Mouse (Mus musculus) stomach, embryonic 16.5 days (tissue): ENCODE data around the gene Rab11b. TPM values are rescaled to one million over a fixed set of nuclear protein-coding genes. Genes with fewer than 3 reads are reported as not detected.
"Not testable (repeated sequence)": the region's sequence is repeated elsewhere in the genome, so short reads cannot be mapped to it uniquely, and the experiment has no call there.

Experiments
- ATAC-seq: fragments of 200-750 bp; cut with Nextera tagmentation; 2 replicates; pipeline ENCODE4 v1.8.0; 2017; ENCODE audit warnings: moderate number of reproducible peaks, moderate TSS enrichment; ENCODE audit not compliant: insufficient read depth, low FRiP score
- H3K27ac ChIP-seq: fragments of 300-500 bp; sonication (generic); 2 replicates; pipeline ENCODE4 v1.5.1; 2014; ENCODE audit warnings: low read length
- H3K27me3 ChIP-seq: fragments of 300-500 bp; sonication (generic); 2 replicates; pipeline ENCODE4 v1.6.1; 2014; ENCODE audit warnings: low read length, control low read depth, mixed read lengths; ENCODE audit not compliant: control insufficient read depth, insufficient read depth
- H3K36me3 ChIP-seq: fragments of 300-500 bp; sonication (generic); 2 replicates; pipeline ENCODE4 v1.6.1; 2014; ENCODE audit warnings: low read length; ENCODE audit not compliant: control insufficient read depth, insufficient read depth
- H3K4me1 ChIP-seq: fragments of 300-500 bp; sonication (generic); 2 replicates; pipeline ENCODE4 v1.6.1; 2014; ENCODE audit warnings: low read length, control low read depth, mixed read lengths; ENCODE audit not compliant: control insufficient read depth, insufficient read depth
- H3K4me2 ChIP-seq: fragments of 300-500 bp; sonication (generic); 2 replicates; pipeline ENCODE4 v1.6.1; 2014; ENCODE audit warnings: low read depth, low read length, mixed read lengths
- H3K4me3 ChIP-seq: fragments of 300-500 bp; sonication (generic); replicated peaks from 2 replicates; pipeline ENCODE4 v1.5.1; 2014; ENCODE audit warnings: mild to moderate bottlenecking, low read length
- H3K9ac ChIP-seq: fragments of 300-500 bp; sonication (generic); 2 replicates; pipeline ENCODE4 v1.6.1; 2014; ENCODE audit warnings: low read length
- H3K9me3 ChIP-seq: fragments of 300-500 bp; sonication (generic); replicated peaks from 2 replicates; pipeline ENCODE4 v1.6.1; 2016; ENCODE audit warnings: low read length, control low read depth; ENCODE audit not compliant: control insufficient read depth
- WGBS: fragments of 180-500 bp; shearing (Covaris S2); extraction: QIAGEN DNeasy Blood & Tissue Kit; methylation state at CpG from one replicate; pipeline ENCODE4 v1.1.7; 2014; 5-methylcytosine and 5-hydroxymethylcytosine counted together
- polyA plus RNA-seq: library from polyadenylated mRNA; unstranded; fragments of >200 nt; fragmentation: Nextera tagmentation; extraction: Ambion mirVana; gene quantifications from 2 replicates; pipeline ENCODE4 v1.2.1, GENCODE M21; 2015

The Rab11b gene
- polyA plus RNA-seq, 1 experiment from 2014 or later, result 212 TPM

GRCm38 (mm10) chr17:33755418-33756107 is 4.8 kb downstream of the Rab11b start:
- Histone ChIP-seq H3K27ac (peak overlapping the region; percentile 44; the same call in 1 of the 2 replicates), H3K4me1 (peaks cover 45% of the 10 kb centered on the region), H3K4me3 (no peak overlapping the region), H3K27me3 (no peaks in the 10 kb centered on the region), H3K9ac (peak overlapping the region; percentile 16; the same call in 1 of the 2 replicates), H3K9me3 (no peaks in the 10 kb centered on the region), H3K4me2 (no peak overlapping the region), H3K36me3 (no peaks in the 10 kb centered on the region)
- WGBS, result 67% methylated on average over 10 of the region's 10 CpGs
- ATAC-seq, result no peak

GRCm38 (mm10) chr17:33754656-33755055 is 5.7 kb downstream of the Rab11b start:
- Histone ChIP-seq H3K9ac (no peak overlapping the region), H3K4me2 (no peak overlapping the region), H3K4me3 (no peak overlapping the region), H3K27me3 (no peaks in the 10 kb centered on the region), H3K27ac (no peak overlapping the region), H3K9me3 (no peaks in the 10 kb centered on the region), H3K36me3 (no peaks in the 10 kb centered on the region), H3K4me1 (peaks cover 45% of the 10 kb centered on the region)
- 65% methylated on average over 1 of the region's 1 CpGs for WGBS
- ATAC-seq, result no peak

GRCm38 (mm10) chr17:33752297-33752696 is 8.0 kb downstream of the Rab11b start:
- no peaks in the 10 kb centered on the region for H3K27me3 ChIP-seq
- no peak overlapping the region for H3K4me2 ChIP-seq
- no peak overlapping the region for H3K4me3 ChIP-seq
- no peaks in the 10 kb centered on the region for H3K9me3 ChIP-seq
- no peak overlapping the region for H3K27ac ChIP-seq
- H3K36me3 ChIP-seq, result peaks cover 12% of the 10 kb centered on the region
- ATAC-seq, result no peak
- no peak overlapping the region for H3K9ac ChIP-seq
- peaks cover 25% of the 10 kb centered on the region for H3K4me1 ChIP-seq
- WGBS, result 94% methylated on average over 2 of the region's 2 CpGs

- peaks cover 12% of the 10 kb centered on the region for H3K36me3 ChIP-seq
- no peak overlapping the region for H3K4me3 ChIP-seq
- no peaks in the 10 kb centered on the region for H3K9me3 ChIP-seq
- peaks cover 14% of the 10 kb centered on the region for H3K4me1 ChIP-seq
- no peaks in the 10 kb centered on the region for H3K27me3 ChIP-seq
- no peak for ATAC-seq
- no peak overlapping the region for H3K9ac ChIP-seq
- no peak overlapping the region for H3K4me2 ChIP-seq
- no peak overlapping the region for H3K27ac ChIP-seq
Measured at GRCm38 (mm10) chr17:33751181-33751580, 9.1 kb downstream of the Rab11b start.

GRCm38 (mm10) chr17:33749451-33749850 is 10.9 kb downstream of the Rab11b start:
- H3K27me3 ChIP-seq, result no peaks in the 10 kb centered on the region
- no peak for ATAC-seq
- H3K27ac ChIP-seq, result no peak overlapping the region
- no peaks in the 10 kb centered on the region for H3K4me1 ChIP-seq
- 91% methylated on average over 5 of the region's 5 CpGs for WGBS
- H3K36me3 ChIP-seq, result peaks cover 12% of the 10 kb centered on the region
- no peak overlapping the region for H3K9ac ChIP-seq
- no peak overlapping the region for H3K4me2 ChIP-seq
- H3K9me3 ChIP-seq, result no peaks in the 10 kb centered on the region
- no peak overlapping the region for H3K4me3 ChIP-seq

- Histone ChIP-seq H3K4me2 (no peak overlapping the region), H3K27me3 (no peaks in the 10 kb centered on the region), H3K4me3 (no peak overlapping the region), H3K4me1 (no peaks in the 10 kb centered on the region), H3K9ac (no peak overlapping the region), H3K9me3 (no peaks in the 10 kb centered on the region; the same call in 1 of the 2 replicates), H3K27ac (no peak overlapping the region), H3K36me3 (peaks cover 12% of the 10 kb centered on the region)
- peak; percentile 57 for ATAC-seq
- WGBS, result 64% methylated on average over 2 of the region's 2 CpGs
Measured at GRCm38 (mm10) chr17:33746011-33746410, 14.3 kb downstream of the Rab11b start.

GRCm38 (mm10) chr17:33744686-33745384 is 15.5 kb downstream of the Rab11b start:
- Histone ChIP-seq H3K27me3 (no peaks in the 10 kb centered on the region), H3K9me3 (no peaks in the 10 kb centered on the region; the same call in 1 of the 2 replicates), H3K36me3 (peaks cover 12% of the 10 kb centered on the region), H3K4me1 (no peaks in the 10 kb centered on the region), H3K4me2 (no peak overlapping the region), H3K27ac (no peak overlapping the region), H3K4me3 (no peak overlapping the region), H3K9ac (no peak overlapping the region)
- WGBS, result 57% methylated on average over 5 of the region's 5 CpGs
- ATAC-seq, result no peak

- no peak overlapping the region for H3K9ac ChIP-seq
- no peaks in the 10 kb centered on the region; the same call in 1 of the 2 replicates for H3K9me3 ChIP-seq
- ATAC-seq, result no peak
- WGBS, result 86% methylated on average over 1 of the region's 1 CpGs
- H3K4me2 ChIP-seq, result no peak overlapping the region
- H3K27me3 ChIP-seq, result no peaks in the 10 kb centered on the region
- H3K4me3 ChIP-seq, result no peak overlapping the region
- no peaks in the 10 kb centered on the region for H3K36me3 ChIP-seq
- H3K27ac ChIP-seq, result no peak overlapping the region
- no peaks in the 10 kb centered on the region for H3K4me1 ChIP-seq
Measured at GRCm38 (mm10) chr17:33742420-33742819, 17.9 kb downstream of the Rab11b start.

GRCm38 (mm10) chr17:33733526-33733925 is 26.8 kb downstream of the Rab11b start:
- not testable (repeated sequence) for H3K9me3 ChIP-seq

More at GRCm38 (mm10) chr17:33733526-33733925, 26.8 kb downstream of the Rab11b start:
- H3K4me1 ChIP-seq, H3K4me2 ChIP-seq, H3K27me3 ChIP-seq, ATAC-seq, H3K9ac ChIP-seq, H3K27ac ChIP-seq, H3K36me3 ChIP-seq, H3K4me3 ChIP-seq: not testable (repeated sequence)
- WGBS, result 69% methylated on average over 10 of the region's 10 CpGs
